Mouse (Mus musculus) neural tube, embryonic 15.5 days (tissue): Measurements from ENCODE around the gene Mrgpra6. TPM values are rescaled to one million over a fixed set of nuclear protein-coding genes. Genes with fewer than 3 reads are reported as not detected.

Experiments used
- ATAC-seq: fragments of 200-750 bp; cut with Nextera tagmentation; 2 replicates; pipeline ENCODE4 v1.8.0; 2017; ENCODE audit warnings: mild to moderate bottlenecking, moderate TSS enrichment, moderate library complexity; ENCODE audit not compliant: low FRiP score
- H3K27ac ChIP-seq: fragments of 300-500 bp; sonication (generic); replicated peaks from 2 replicates; pipeline ENCODE4 v1.5.1; 2015; ENCODE audit warnings: mild to moderate bottlenecking, inconsistent platforms
- H3K27me3 ChIP-seq: fragments of 300-500 bp; sonication (generic); replicated peaks from 2 replicates; pipeline ENCODE4 v1.6.1; 2015; ENCODE audit warnings: inconsistent platforms
- H3K36me3 ChIP-seq: fragments of 300-500 bp; sonication (generic); 2 replicates; pipeline ENCODE4 v1.6.1; 2015; ENCODE audit warnings: inconsistent platforms
- H3K4me1 ChIP-seq: fragments of 300-500 bp; sonication (generic); 2 replicates; pipeline ENCODE4 v1.6.1; 2015; ENCODE audit warnings: inconsistent platforms
- H3K4me2 ChIP-seq: fragments of 300-500 bp; sonication (generic); 2 replicates; pipeline ENCODE4 v1.6.1; 2015; ENCODE audit warnings: inconsistent platforms, mild to moderate bottlenecking, moderate library complexity
- H3K4me3 ChIP-seq: fragments of 300-500 bp; sonication (generic); replicated peaks from 2 replicates; pipeline ENCODE4 v1.5.1; 2015; ENCODE audit warnings: mild to moderate bottlenecking, inconsistent platforms
- H3K9ac ChIP-seq: fragments of 300-500 bp; sonication (generic); replicated peaks from 2 replicates; pipeline ENCODE4 v1.6.1; 2015; ENCODE audit warnings: mild to moderate bottlenecking, inconsistent platforms
- H3K9me3 ChIP-seq: fragments of 300-500 bp; sonication (generic); replicated peaks from 2 replicates; pipeline ENCODE4 v1.6.1; 2016; ENCODE audit warnings: inconsistent platforms
- WGBS: fragments of 180-500 bp; shearing (Covaris S2); methylation state at CpG from one replicate; pipeline ENCODE4 v1.1.7; 2015; ENCODE audit warnings: mixed read lengths; 5-methylcytosine and 5-hydroxymethylcytosine counted together
- polyA plus RNA-seq: library from polyadenylated mRNA; unstranded; fragments of >200 nt; fragmentation: Nextera tagmentation; extraction: Ambion mirVana; gene quantifications from 2 replicates; pipeline ENCODE4 v1.2.1, GENCODE M21; 2015

The Mrgpra6 gene
- not detected in 2 replicates for polyA plus RNA-seq

DNA sequence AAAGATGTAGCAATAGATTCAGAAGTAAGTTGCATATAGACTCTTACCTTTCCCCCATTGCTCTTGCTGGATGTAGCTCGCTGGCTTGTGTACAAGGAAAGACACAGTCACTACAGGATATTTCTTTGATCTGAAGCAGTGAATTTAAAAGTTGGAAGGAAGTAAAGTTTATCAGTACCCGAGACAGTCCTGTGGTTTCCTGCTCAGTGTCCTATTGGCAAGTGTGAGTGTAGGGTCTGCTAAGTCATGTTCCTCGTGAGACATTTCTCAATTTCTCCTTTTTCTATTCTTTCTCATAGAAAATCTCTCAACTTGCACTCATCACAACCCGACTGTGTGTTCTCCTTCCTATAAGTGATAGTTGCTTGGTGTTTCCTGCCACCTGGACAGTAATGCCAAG is at the start of gene Mrgpra6:
TSS of gene Mrgpra6 (minus strand) at position 91 of the 400 bp plus-strand sequence.
- Histone ChIP-seq H3K36me3 (no peaks in the 10 kb centered on the region), H3K4me1 (no peaks in the 10 kb centered on the region), H3K9me3 (no peaks in the 10 kb centered on the region), H3K27me3 (no peaks in the 10 kb centered on the region), H3K27ac (no peak within 1 kb of the TSS), H3K9ac (no peak within 1 kb of the TSS), H3K4me2 (no peak within 1 kb of the TSS), H3K4me3 (no peak within 1 kb of the TSS)
- no peak for ATAC-seq
- 82% methylated on average over 4 of the region's 4 CpGs for WGBS

GRCm38 (mm10) chr7:47252770-47253169 is 48.0 kb upstream of the Mrgpra6 start, which contains the start of gene Mrgpra9:
Gene Mrgpra9 (minus strand): TSS chr7:47252848.
- Histone ChIP-seq H3K4me2 (no peak within 1 kb of the TSS), H3K4me1 (no peaks in the 10 kb centered on the region)
- WGBS: 66% methylated on average over 1 of the region's 1 CpGs

DNA sequence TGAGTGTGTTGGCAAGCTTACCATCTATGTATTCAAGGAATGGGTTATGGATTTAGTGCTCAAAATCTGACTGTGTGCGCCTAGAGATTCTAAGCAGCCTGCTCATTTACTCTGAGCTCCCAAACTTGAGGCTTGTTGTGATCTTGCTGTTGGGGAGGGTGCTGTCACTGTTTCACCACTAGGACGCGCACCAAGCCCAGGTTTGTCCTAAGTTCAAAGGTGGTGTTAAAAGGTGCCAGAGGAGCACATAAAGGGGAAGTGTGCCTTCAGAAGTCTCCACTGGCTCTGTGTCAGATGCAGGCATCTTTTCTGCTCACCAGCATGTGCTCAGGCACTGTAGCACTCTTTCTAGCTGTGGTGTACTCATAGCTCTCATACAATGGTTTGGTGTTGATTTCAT is 39.9 kb upstream of the Mrgpra6 start:
- Histone ChIP-seq H3K36me3 (no peaks in the 10 kb centered on the region), H3K27ac (no peak overlapping the region), H3K4me3 (no peak overlapping the region), H3K9me3 (no peaks in the 10 kb centered on the region), H3K4me1 (no peaks in the 10 kb centered on the region), H3K9ac (no peak overlapping the region), H3K27me3 (no peaks in the 10 kb centered on the region), H3K4me2 (no peak overlapping the region)
- 80% methylated on average over 3 of the region's 3 CpGs for WGBS
- no peak for ATAC-seq

More at GRCm38 (mm10) chr7:47252770-47253169, 48.0 kb upstream of the Mrgpra6 start, which contains the start of gene Mrgpra9:
- H3K36me3 ChIP-seq: no peaks in the 10 kb centered on the region
- H3K9ac ChIP-seq: no peak within 1 kb of the TSS
- H3K9me3 ChIP-seq: no peaks in the 10 kb centered on the region
- no peaks in the 10 kb centered on the region for H3K27me3 ChIP-seq
- ATAC-seq: no peak
- no peak within 1 kb of the TSS for H3K4me3 ChIP-seq
- H3K27ac ChIP-seq: no peak within 1 kb of the TSS

DNA sequence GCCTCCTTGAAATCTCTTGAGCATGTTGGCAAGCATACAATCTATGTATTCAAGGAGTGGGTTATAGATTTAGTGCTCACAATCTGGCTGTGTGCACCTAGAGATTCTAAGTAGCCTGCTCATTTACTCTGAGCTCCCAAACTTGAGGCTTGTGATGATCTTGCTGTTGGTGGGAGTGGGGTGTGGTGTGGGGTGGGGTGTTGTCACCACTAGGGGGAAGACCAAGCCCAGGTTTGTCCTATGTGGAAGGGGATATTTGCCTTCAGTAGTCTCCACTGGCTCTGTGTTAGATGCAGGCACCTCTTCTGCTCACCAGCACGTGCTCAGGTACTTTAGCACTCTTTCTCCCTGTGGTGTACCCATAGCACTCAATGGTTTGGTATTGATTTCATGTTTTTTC is 9.4 kb downstream of the Mrgpra6 start:
- ATAC-seq: no peak

DNA sequence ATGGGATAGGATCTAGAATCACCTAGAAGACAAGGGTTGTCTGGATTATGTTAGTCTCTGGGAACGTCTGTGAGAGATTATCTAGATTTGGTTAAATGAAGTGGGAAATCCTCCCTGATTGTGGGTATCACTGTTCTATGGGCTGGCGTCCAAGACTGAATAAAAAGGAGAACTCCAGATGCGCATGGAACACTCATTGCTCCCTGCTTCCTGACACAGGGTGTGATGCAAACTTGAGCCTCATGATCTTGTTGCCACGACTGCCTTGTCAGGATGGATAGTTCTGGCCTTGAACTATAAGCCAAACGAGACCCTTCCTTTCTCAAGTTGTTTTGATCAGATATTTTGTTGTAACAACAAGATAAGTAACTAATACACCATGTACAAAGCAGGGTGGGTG is 33.9 kb downstream of the Mrgpra6 start:
- no peak for ATAC-seq
- no peak overlapping the region for H3K4me2 ChIP-seq

More for the DNA sequence above, 9.4 kb downstream of the Mrgpra6 start:
- no peak overlapping the region for H3K4me2 ChIP-seq
- no peak overlapping the region for H3K27ac ChIP-seq
- no peak overlapping the region for H3K4me3 ChIP-seq
- no peaks in the 10 kb centered on the region for H3K9me3 ChIP-seq
- no peak overlapping the region for H3K9ac ChIP-seq
- no peaks in the 10 kb centered on the region for H3K36me3 ChIP-seq
- H3K4me1 ChIP-seq: no peaks in the 10 kb centered on the region
- no peaks in the 10 kb centered on the region for H3K27me3 ChIP-seq
- WGBS: 85% methylated on average over 1 of the region's 1 CpGs

DNA sequence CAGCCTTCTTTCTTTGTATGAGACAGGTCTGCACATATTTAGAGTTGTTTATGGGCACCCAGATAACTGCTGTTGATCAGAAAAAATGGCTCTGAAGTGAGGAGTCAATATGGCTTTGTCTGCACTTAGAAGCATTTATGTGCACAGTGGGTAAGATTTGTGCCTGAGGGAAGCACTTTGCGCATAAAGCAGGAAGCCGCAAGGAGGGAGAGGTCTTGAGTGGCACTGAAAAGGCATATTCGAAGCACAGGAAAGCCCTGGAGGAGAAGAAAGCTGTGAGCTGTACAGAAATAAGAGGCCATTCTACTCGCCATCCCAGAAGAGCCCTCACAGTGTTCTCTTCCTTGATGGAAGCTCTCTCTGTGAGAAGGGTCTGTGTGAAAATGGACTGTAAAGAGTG is 39.7 kb downstream of the Mrgpra6 start:
- WGBS: 67% methylated on average over 4 of the region's 4 CpGs
- H3K36me3 ChIP-seq: no peaks in the 10 kb centered on the region
- no peaks in the 10 kb centered on the region for H3K27me3 ChIP-seq
- no peak overlapping the region for H3K4me2 ChIP-seq
- peak; percentile 21; the same call in 1 of the 2 replicates for ATAC-seq
- no peaks in the 10 kb centered on the region for H3K9me3 ChIP-seq
- no peak overlapping the region for H3K9ac ChIP-seq
- no peak overlapping the region for H3K27ac ChIP-seq
- no peaks in the 10 kb centered on the region for H3K4me1 ChIP-seq
- no peak overlapping the region for H3K4me3 ChIP-seq

More for the DNA sequence above, 33.9 kb downstream of the Mrgpra6 start:
- Histone ChIP-seq H3K36me3 (no peaks in the 10 kb centered on the region), H3K4me1 (no peaks in the 10 kb centered on the region), H3K4me3 (no peak overlapping the region), H3K27me3 (no peaks in the 10 kb centered on the region), H3K9ac (no peak overlapping the region), H3K27ac (no peak overlapping the region), H3K9me3 (no peaks in the 10 kb centered on the region)
- 78% methylated on average over 5 of the region's 5 CpGs for WGBS

DNA sequence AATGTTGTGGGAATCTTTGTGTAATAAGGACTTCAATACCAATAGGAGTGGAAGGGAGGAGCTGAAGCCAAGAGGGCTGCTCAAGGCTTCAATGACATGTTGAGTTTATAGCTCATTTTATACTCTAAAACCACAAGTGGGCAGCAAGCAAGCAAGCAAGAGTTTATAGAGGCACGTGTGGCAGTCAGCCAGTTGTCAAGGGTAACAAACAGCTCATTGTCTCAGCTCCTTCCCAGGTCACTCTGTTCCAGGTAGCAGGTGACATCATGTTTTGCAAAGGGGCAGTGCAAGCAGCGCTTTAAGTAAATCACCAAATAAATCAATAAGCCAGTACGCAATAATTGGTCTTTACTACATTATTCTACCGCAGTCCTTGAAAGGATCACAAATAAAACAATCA is 41.5 kb downstream of the Mrgpra6 start:
- Histone ChIP-seq H3K4me1 (no peaks in the 10 kb centered on the region), H3K9me3 (no peaks in the 10 kb centered on the region), H3K4me3 (no peak overlapping the region), H3K27me3 (no peaks in the 10 kb centered on the region), H3K36me3 (no peaks in the 10 kb centered on the region), H3K27ac (no peak overlapping the region), H3K4me2 (no peak overlapping the region), H3K9ac (no peak overlapping the region)
- no peak for ATAC-seq
- 75% methylated on average over 4 of the region's 4 CpGs for WGBS

DNA sequence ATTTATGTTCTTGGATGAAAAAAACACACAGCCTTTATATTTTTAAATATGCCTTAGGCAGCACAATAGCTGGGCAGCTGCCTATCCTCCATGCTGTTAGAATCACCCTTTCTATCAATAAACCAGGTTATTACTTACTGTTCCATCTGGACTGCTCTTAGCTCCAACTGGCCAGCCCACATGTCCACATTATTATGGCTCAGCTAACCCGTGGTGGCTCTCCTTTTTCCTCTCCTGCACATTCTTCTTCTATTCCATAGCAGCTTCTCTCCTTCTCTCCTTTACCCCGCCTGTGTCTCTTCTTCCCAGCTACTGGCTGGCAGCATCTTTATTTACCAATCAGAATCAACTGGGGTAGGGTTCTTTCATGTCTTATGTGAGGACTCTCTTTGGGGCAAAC is 46.3 kb downstream of the Mrgpra6 start:
- H3K36me3 ChIP-seq: no peaks in the 10 kb centered on the region
- no peak overlapping the region for H3K27ac ChIP-seq
- no peak overlapping the region for H3K9ac ChIP-seq
- ATAC-seq: no peak
- WGBS: 62% methylated on average over 2 of the region's 2 CpGs
- H3K9me3 ChIP-seq: no peaks in the 10 kb centered on the region
- no peak overlapping the region for H3K4me2 ChIP-seq
- H3K27me3 ChIP-seq: no peaks in the 10 kb centered on the region
- no peak overlapping the region for H3K4me3 ChIP-seq
- no peaks in the 10 kb centered on the region for H3K4me1 ChIP-seq

- Histone ChIP-seq H3K9ac (no peak overlapping the region), H3K9me3 (no peaks in the 10 kb centered on the region), H3K27me3 (no peaks in the 10 kb centered on the region), H3K4me3 (no peak overlapping the region), H3K27ac (no peak overlapping the region), H3K36me3 (no peaks in the 10 kb centered on the region), H3K4me1 (no peaks in the 10 kb centered on the region), H3K4me2 (no peak overlapping the region)
- ATAC-seq: no peak
- 83% methylated on average over 9 of the region's 9 CpGs for WGBS
These were observed 47.0 kb downstream of the Mrgpra6 start for GRCm38 (mm10) chr7:47157743-47158142.

- no peak for ATAC-seq
- no peaks in the 10 kb centered on the region for H3K9me3 ChIP-seq
- no peaks in the 10 kb centered on the region for H3K4me1 ChIP-seq
- no peaks in the 10 kb centered on the region for H3K36me3 ChIP-seq
- H3K4me3 ChIP-seq: no peak overlapping the region
- no peak overlapping the region for H3K27ac ChIP-seq
- WGBS: 87% methylated on average over 2 of the region's 2 CpGs
- H3K4me2 ChIP-seq: no peak overlapping the region
- H3K9ac ChIP-seq: no peak overlapping the region
- H3K27me3 ChIP-seq: no peaks in the 10 kb centered on the region
These were observed 48.9 kb downstream of the Mrgpra6 start for GRCm38 (mm10) chr7:47155849-47156248.

DNA sequence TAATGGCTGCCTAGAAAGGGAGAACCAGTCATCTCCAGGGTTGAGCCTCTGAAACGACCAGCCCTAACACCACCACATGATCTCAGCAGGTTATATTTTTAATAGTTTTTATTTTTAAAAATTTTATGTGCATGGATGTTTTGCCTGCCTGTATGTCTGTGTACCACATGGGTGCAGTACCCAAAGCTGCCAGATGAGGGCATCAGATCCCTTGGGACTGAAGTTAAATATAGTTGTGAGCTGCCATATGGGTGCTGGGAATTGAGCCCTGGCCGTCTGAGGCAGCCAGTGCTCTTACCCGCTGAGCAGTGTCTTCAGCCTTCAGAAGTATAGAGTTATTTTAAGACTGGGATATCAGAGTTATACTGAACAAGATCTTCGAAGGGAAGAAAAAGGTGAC is 49.3 kb downstream of the Mrgpra6 start:
- WGBS: 92% methylated on average over 4 of the region's 4 CpGs
- ATAC-seq: no peak
- H3K4me2 ChIP-seq: no peak overlapping the region
- no peaks in the 10 kb centered on the region for H3K27me3 ChIP-seq
- H3K27ac ChIP-seq: no peak overlapping the region
- H3K4me3 ChIP-seq: no peak overlapping the region
- no peaks in the 10 kb centered on the region for H3K9me3 ChIP-seq
- no peaks in the 10 kb centered on the region for H3K36me3 ChIP-seq
- no peak overlapping the region for H3K9ac ChIP-seq
- no peaks in the 10 kb centered on the region for H3K4me1 ChIP-seq

DNA sequence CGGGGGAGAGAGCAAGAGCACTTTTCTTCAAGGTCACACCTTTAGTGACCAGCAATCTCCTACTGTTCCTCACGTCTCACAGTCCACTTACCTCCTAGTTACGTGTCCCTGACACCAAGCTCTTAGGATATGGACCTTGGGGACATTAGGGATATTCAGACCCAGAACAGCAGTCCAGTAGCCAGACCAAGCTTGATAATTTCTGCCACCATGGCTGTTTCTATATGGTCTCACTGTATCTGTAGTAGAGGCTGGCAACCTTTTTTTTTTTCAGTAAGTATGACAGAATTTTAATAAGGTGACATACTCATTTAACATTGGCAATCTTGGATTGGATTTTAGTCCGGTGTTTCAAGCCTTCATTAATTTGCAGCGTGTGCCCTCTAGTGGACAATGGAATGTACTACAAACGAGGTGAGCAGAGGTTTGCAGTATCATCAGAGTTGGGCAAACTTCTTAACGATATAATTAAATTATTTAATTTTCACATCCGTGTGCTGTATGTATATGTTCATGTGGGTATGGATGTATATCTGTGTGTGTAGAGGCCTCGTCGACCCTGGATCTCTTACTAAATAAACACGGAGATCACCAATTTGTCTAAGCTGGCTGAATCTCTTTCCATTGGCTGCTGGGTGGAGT is 54.2 kb downstream of the Mrgpra6 start:
- H3K27ac ChIP-seq: no peak overlapping the region
- H3K27me3 ChIP-seq: 0 out of 2 replicates have a peak, but pooled peaks cover 2% of the 10 kb centered on the region
- peak overlapping the region; percentile 35; the same call in 1 of the 2 replicates for H3K4me2 ChIP-seq
- H3K9me3 ChIP-seq: no peaks in the 10 kb centered on the region
- no peak overlapping the region for H3K4me3 ChIP-seq
- WGBS: 17% methylated on average over 11 of the region's 11 CpGs
- no peaks in the 10 kb centered on the region for H3K4me1 ChIP-seq
- no peaks in the 10 kb centered on the region for H3K36me3 ChIP-seq
- ATAC-seq: peak; percentile 47; the same call in 1 of the 2 replicates
- H3K9ac ChIP-seq: no peak overlapping the region
